Mouse (Mus musculus): ENCODE measurements around the gene Rpl38.

GRCm38 (mm10) chr11:114715531-114715930, 47.2 kb downstream of the Rpl38 start:
- no peak for TF ChIP-seq CTCF (IDR thresholded peaks at IDR 0.05)
- no peak for TF ChIP-seq POLR2A (IDR thresholded peaks at IDR 0.05; ENCODE audit: insufficient read depth, low read depth, low read length)
- TF ChIP-seq EP300 (IDR thresholded peaks at IDR 0.05; ENCODE audit: insufficient read depth, low read depth, low read length): 0 out of 2 replicates have a peak, but pooled peaks have one; percentile 26
